In genomic region chr4:104894004-104894734, GRCm38 (mm10) we compare ENCODE assay signal across 10 mouse cellular contexts. TPM values are rescaled to one million over a fixed set of nuclear protein-coding genes. Genes with fewer than 3 reads are reported as not detected.
A peak's percentile ranks its signal among the peaks of the same experiment; 100 is the strongest.
DNase-seq lines count a peak whose midpoint lies in the region; ATAC-seq and TF ChIP-seq lines count a peak whose summit lies in the region.
"Had no signal": no experiment of that assay in that cellular context is flagged by ENCODE, and none has a peak within 500 bp of the region (broad histone marks: within the 10 kb centered on the region; RNA-seq: fewer than 3 reads in every experiment).

No protein-coding gene starts in this region.

- ATAC-seq in kidney, embryonic 16.5 days (ENCODE audit: low FRiP score, low TSS enrichment), result no peak
- ATAC-seq in megakaryocyte progenitor cell, adult 5-6 weeks (replicated peaks; ENCODE audit: poor library complexity), result peak; percentile 88

- no peak overlapping the region for H3K4me2 ChIP-seq in kidney, embryonic 16.5 days (replicated peaks; ENCODE audit: low read depth, low read length)
- H3K4me2 ChIP-seq: neural tube, embryonic 13.5 days had no signal

- no peaks in the 10 kb centered on the region for H3K36me3 ChIP-seq in kidney, embryonic 16.5 days (ENCODE audit: insufficient read depth, low read length)
- H3K36me3 ChIP-seq: neural tube, embryonic 13.5 days had no signal

- peaks cover 2% of the 10 kb centered on the region; the same call in 1 of the 2 replicates for H3K4me1 ChIP-seq in kidney, embryonic 16.5 days (ENCODE audit: insufficient read depth, low read length)

- peak; percentile 62 for DNase-seq in kidney, adult 9 months
- peak; percentile 83 for DNase-seq in NIH3T3 (ENCODE audit: low read depth)
- DNase-seq in cerebellum, postnatal 25 days, result peak; percentile 66 to 78
- peak; percentile 47 for DNase-seq in gastrocnemius, adult 2 months
- peak; percentile 34 for DNase-seq in layer of hippocampus, adult 9-11 months
- peak; percentile 18 for DNase-seq in yolk sac, embryonic 10.5 days (ENCODE audit: low spot score)

- no peak overlapping the region for H3K9ac ChIP-seq in kidney, embryonic 16.5 days (replicated peaks; ENCODE audit: low read length)
- H3K9ac ChIP-seq: neural tube, embryonic 13.5 days had no signal

- no peak overlapping the region for H3K27ac ChIP-seq in kidney, embryonic 16.5 days (ENCODE audit: low read length)
- H3K27ac ChIP-seq in gastrocnemius, adult 2 months, result no peak overlapping the region
- H3K27ac ChIP-seq: neural tube, embryonic 13.5 days had no signal

- intact Hi-C loops in gastrocnemius, adult 2 months (cut with DNase I), result loop anchor here (5.0 to 10.0 kb wide), 3 partner anchors 227 to 1189 kb away; no protein-coding TSS in a partner anchor

- H3K4me3 ChIP-seq in kidney, embryonic 16.5 days (ENCODE audit: low read length), result no peak overlapping the region
- H3K4me3 ChIP-seq in gastrocnemius, adult 2 months, result no peak overlapping the region
- H3K4me3 ChIP-seq: neural tube, embryonic 13.5 days had no signal

- TF ChIP-seq CTCF in gastrocnemius, adult 2 months (IDR thresholded peaks at IDR 0.05), result peak; percentile 97

- no peaks in the 10 kb centered on the region for H3K27me3 ChIP-seq in kidney, embryonic 16.5 days (ENCODE audit: insufficient read depth, low read length)

- 49% methylated on average over 13 of the region's 13 CpGs for WGBS in kidney, embryonic 16.5 days

- no peaks in the 10 kb centered on the region for H3K9me3 ChIP-seq in kidney, embryonic 16.5 days (ENCODE audit: low read length)
- H3K9me3 ChIP-seq: neural tube, embryonic 13.5 days had no signal

RNA-seq across cellular contexts. Expression of gene C8a, which starts 18.0 kb away (rescaled TPM):
- 0.31 and 0.32 TPM in 2 replicates for polyA plus RNA-seq in kidney, embryonic 16.5 days (2015; fragmentation: Nextera tagmentation; extraction: Ambion mirVana)
- total RNA-seq in gastrocnemius, adult 2 months (2021), result not detected
- not detected in 2 replicates for total RNA-seq in megakaryocyte progenitor cell, adult 5-6 weeks (2015)
- total RNA-seq in megakaryocyte progenitor cell, adult 5-6 weeks (2017), result not detected in 2 replicates
- total RNA-seq: gastrocnemius, adult 8-10 months had no signal
- polyA plus RNA-seq: neural tube, embryonic 13.5 days had no signal

RNA-seq across cellular contexts. Expression of gene Fyb2, which starts 19.1 kb away (rescaled TPM):
- polyA plus RNA-seq in kidney, embryonic 16.5 days (2015; fragmentation: Nextera tagmentation; extraction: Ambion mirVana), result 0.40 and 0.64 TPM in 2 replicates
- total RNA-seq in gastrocnemius, adult 2 months (2021), result under 1 TPM; 0.08 to 0.25 TPM
- total RNA-seq in megakaryocyte progenitor cell, adult 5-6 weeks (2015), result not detected in 2 replicates
- not detected in 2 replicates for total RNA-seq in megakaryocyte progenitor cell, adult 5-6 weeks (2017)

RNA-seq across cellular contexts. Expression of gene Gm17662, which starts 37.0 kb away (rescaled TPM):
- not detected in 2 replicates for polyA plus RNA-seq in kidney, embryonic 16.5 days (2015; fragmentation: Nextera tagmentation; extraction: Ambion mirVana)
- not detected for total RNA-seq in gastrocnemius, adult 2 months (2021)
- total RNA-seq in megakaryocyte progenitor cell, adult 5-6 weeks (2015), result not detected in 2 replicates
- not detected in 2 replicates for total RNA-seq in megakaryocyte progenitor cell, adult 5-6 weeks (2017)
- total RNA-seq: gastrocnemius, adult 8-10 months had no signal
- polyA plus RNA-seq: neural tube, embryonic 13.5 days had no signal

Comparison
In these comparisons a context has a peak if more than half of its experiments do, and no peak if none do; other contexts are left out.
1. DNase-seq: peak in every context shown above with its lines; median percentile 83 in NIH3T3; 72 in cerebellum, postnatal 25 days; 62 in kidney, adult 9 months; 47 in gastrocnemius, adult 2 months; 34 in layer of hippocampus, adult 9-11 months; 18 in yolk sac, embryonic 10.5 days.